In genomic region chr8:120644663-120645062, GRCm38 (mm10) we compare ENCODE assay signal across 8 mouse cellular contexts. TPM values are rescaled to one million over a fixed set of nuclear protein-coding genes. Genes with fewer than 3 reads are reported as not detected.
A peak's percentile ranks its signal among the peaks of the same experiment; 100 is the strongest.
DNase-seq lines count a peak whose midpoint lies in the region; ATAC-seq and TF ChIP-seq lines count a peak whose summit lies in the region.

No protein-coding gene starts in this region.

- H3K27ac ChIP-seq in liver, adult 2 months (replicated peaks; ENCODE audit: insufficient read depth, low read depth, low read length): no peak overlapping the region
- no peak overlapping the region for H3K27ac ChIP-seq in gastrocnemius, adult 2 months
- peak overlapping the region; percentile 54 for H3K27ac ChIP-seq in neural tube, embryonic 15.5 days (replicated peaks)

- H3K9ac ChIP-seq in liver, adult 2 months (ENCODE audit: low read depth, low read length): no peak overlapping the region
- H3K9ac ChIP-seq in neural tube, embryonic 15.5 days (replicated peaks): no peak overlapping the region

- peak; percentile 85 for ATAC-seq in neural tube, embryonic 15.5 days (ENCODE audit: low FRiP score)
- no peak for ATAC-seq in activated CD4-positive, CD25-positive, alpha-beta regulatory T cell, adult 4 months
- no peak for ATAC-seq in megakaryocyte progenitor cell, adult 5-6 weeks (replicated peaks; ENCODE audit: poor library complexity)

- no peak overlapping the region for H3K4me2 ChIP-seq in neural tube, embryonic 15.5 days

- no peaks in the 10 kb centered on the region for H3K36me3 ChIP-seq in liver, adult 2 months (ENCODE audit: control insufficient read depth, insufficient read depth, low read length)
- no peaks in the 10 kb centered on the region for H3K36me3 ChIP-seq in neural tube, embryonic 15.5 days

- no peak for TF ChIP-seq CTCF in liver, adult 2 months (IDR thresholded peaks at IDR 0.05; ENCODE audit: low read depth, low read length)
- TF ChIP-seq CTCF in gastrocnemius, adult 2 months (IDR thresholded peaks at IDR 0.05): no peak

- no peaks in the 10 kb centered on the region for H3K9me3 ChIP-seq in neural tube, embryonic 15.5 days (replicated peaks)

- peaks cover 5% of the 10 kb centered on the region; the same call in 1 of the 2 replicates for H3K4me1 ChIP-seq in liver, adult 2 months (ENCODE audit: control insufficient read depth, insufficient read depth, low read length)
- no peaks in the 10 kb centered on the region for H3K4me1 ChIP-seq in neural tube, embryonic 15.5 days

- peak; percentile 61 for DNase-seq in liver, adult 2 months (ENCODE audit: extremely low read depth, low read depth, low spot score)
- DNase-seq in liver: no peak
- DNase-seq in brain, embryonic 18.5 days (ENCODE audit: low read depth, low spot score): peak; percentile 55
- DNase-seq in gastrocnemius, adult 2 months: peak; percentile 68
- peak; percentile 77 to 90 for DNase-seq in layer of hippocampus, postnatal 14 days (ENCODE audit: low spot score in 2 of 2)

- H3K4me3 ChIP-seq in liver, adult 2 months (ENCODE audit: insufficient read depth, low read depth, low read length): no peak overlapping the region
- H3K4me3 ChIP-seq in gastrocnemius, adult 2 months: no peak overlapping the region
- no peak overlapping the region for H3K4me3 ChIP-seq in neural tube, embryonic 15.5 days (replicated peaks)

- H3K27me3 ChIP-seq in liver, adult 2 months (ENCODE audit: control insufficient read depth, insufficient read depth, low read length): no peaks in the 10 kb centered on the region
- H3K27me3 ChIP-seq in neural tube, embryonic 15.5 days (replicated peaks): no peaks in the 10 kb centered on the region

- TF ChIP-seq POLR2A in liver, adult 2 months (IDR thresholded peaks at IDR 0.05; ENCODE audit: extremely low read depth, insufficient read depth, low read length): no peak

- H3K79me2 ChIP-seq in liver, adult 2 months (ENCODE audit: control insufficient read depth, insufficient read depth, low read length): no peaks in the 10 kb centered on the region

- intact Hi-C loops in gastrocnemius, adult 2 months (cut with DNase I): no loop called here

- WGBS in liver, adult 2 months: 14% methylated on average over 7 of the region's 7 CpGs
- 64% methylated on average over 7 of the region's 7 CpGs for WGBS in neural tube, embryonic 15.5 days

RNA-seq across cellular contexts. Expression of gene 1190005I06Rik, which starts 2.8 kb away (rescaled TPM):
- 12.0 and 21.2 TPM in 2 replicates for total RNA-seq in liver, adult 2 months (2014; rRNA removed)
- polyA plus RNA-seq in liver, adult 2 months (2012; rRNA removed): 11.9 and 15.3 TPM in 2 replicates
- total RNA-seq in gastrocnemius, adult 2 months (2021): 1 to 10 TPM in 1 of 2 experiments, under 1 TPM in 1; 0.77 to 1.0 TPM
- 10 to 100 TPM in 1 of 2 experiments, 1 to 10 TPM in 1; 9.5 to 10.6 TPM for total RNA-seq in layer of hippocampus, postnatal 14 days (2021)
- 12.8 and 13.5 TPM in 2 replicates for polyA plus RNA-seq in neural tube, embryonic 15.5 days (2015; fragmentation: Nextera tagmentation; extraction: Ambion mirVana)
- polyA plus RNA-seq in activated CD4-positive, CD25-positive, alpha-beta regulatory T cell, adult 4 months (2017; shearing (Covaris generic)): not detected
- 0.78 and 1.1 TPM in 2 replicates for total RNA-seq in megakaryocyte progenitor cell, adult 5-6 weeks (2015)
- not detected in 2 replicates for total RNA-seq in megakaryocyte progenitor cell, adult 5-6 weeks (2017)

RNA-seq across cellular contexts. Expression of gene Gm27021, which starts 23.2 kb away (rescaled TPM):
- 1.4 TPM in 1 of 2 replicates, not detected in the other for total RNA-seq in liver, adult 2 months (2014; rRNA removed)
- not detected in 2 replicates for polyA plus RNA-seq in liver, adult 2 months (2012; rRNA removed)
- not detected for total RNA-seq in gastrocnemius, adult 2 months (2021)
- 1 to 10 TPM in 1 of 2 experiments, under 1 TPM in 1; 0.55 to 1.2 TPM for total RNA-seq in layer of hippocampus, postnatal 14 days (2021)
- 3.3 and 5.2 TPM in 2 replicates for polyA plus RNA-seq in neural tube, embryonic 15.5 days (2015; fragmentation: Nextera tagmentation; extraction: Ambion mirVana)
- polyA plus RNA-seq in activated CD4-positive, CD25-positive, alpha-beta regulatory T cell, adult 4 months (2017; shearing (Covaris generic)): not detected
- total RNA-seq in megakaryocyte progenitor cell, adult 5-6 weeks (2015): not detected in 2 replicates
- total RNA-seq in megakaryocyte progenitor cell, adult 5-6 weeks (2017): not detected in 2 replicates

RNA-seq across cellular contexts. Expression of gene Cox4i1, which starts 23.4 kb away (rescaled TPM):
- 706 and 858 TPM in 2 replicates for total RNA-seq in liver, adult 2 months (2014; rRNA removed)
- 1,059 and 1,162 TPM in 2 replicates for polyA plus RNA-seq in liver, adult 2 months (2012; rRNA removed)
- 1,000 to 10,000 TPM; 1,376 to 1,812 TPM for total RNA-seq in gastrocnemius, adult 2 months (2021)
- total RNA-seq in layer of hippocampus, postnatal 14 days (2021): 1,000 to 10,000 TPM; 1,108 to 1,116 TPM
- polyA plus RNA-seq in neural tube, embryonic 15.5 days (2015; fragmentation: Nextera tagmentation; extraction: Ambion mirVana): 1,232 and 1,334 TPM in 2 replicates
- 1,000 to 10,000 TPM; 1,217 to 1,292 TPM for polyA plus RNA-seq in activated CD4-positive, CD25-positive, alpha-beta regulatory T cell, adult 4 months (2017; shearing (Covaris generic))
- 731 and 787 TPM in 2 replicates for total RNA-seq in megakaryocyte progenitor cell, adult 5-6 weeks (2015)
- 392 and 475 TPM in 2 replicates for total RNA-seq in megakaryocyte progenitor cell, adult 5-6 weeks (2017)

RNA-seq across cellular contexts. Expression of gene Emc8, which starts 23.7 kb away (rescaled TPM):
- total RNA-seq in liver, adult 2 months (2014; rRNA removed): 6.7 and 11.9 TPM in 2 replicates
- 47.8 and 53.3 TPM in 2 replicates for polyA plus RNA-seq in liver, adult 2 months (2012; rRNA removed)
- total RNA-seq in gastrocnemius, adult 2 months (2021): 10 to 100 TPM; 22.2 to 25.6 TPM
- total RNA-seq in layer of hippocampus, postnatal 14 days (2021): 10 to 100 TPM; 66.7 to 82.0 TPM
- 108 and 143 TPM in 2 replicates for polyA plus RNA-seq in neural tube, embryonic 15.5 days (2015; fragmentation: Nextera tagmentation; extraction: Ambion mirVana)
- polyA plus RNA-seq in activated CD4-positive, CD25-positive, alpha-beta regulatory T cell, adult 4 months (2017; shearing (Covaris generic)): 10 to 100 TPM; 60.2 to 68.0 TPM
- 63.9 and 66.1 TPM in 2 replicates for total RNA-seq in megakaryocyte progenitor cell, adult 5-6 weeks (2015)
- 56.3 and 61.1 TPM in 2 replicates for total RNA-seq in megakaryocyte progenitor cell, adult 5-6 weeks (2017)

RNA-seq across cellular contexts. Expression of gene Gins2, which starts 55.6 kb away (rescaled TPM):
- total RNA-seq in liver, adult 2 months (2014; rRNA removed): 0.37 and 2.3 TPM in 2 replicates
- 1.9 TPM in 2 replicates for polyA plus RNA-seq in liver, adult 2 months (2012; rRNA removed)
- total RNA-seq in gastrocnemius, adult 2 months (2021): under 1 TPM; 0.36 to 0.67 TPM
- 1 to 10 TPM; 2.0 to 3.4 TPM for total RNA-seq in layer of hippocampus, postnatal 14 days (2021)
- polyA plus RNA-seq in neural tube, embryonic 15.5 days (2015; fragmentation: Nextera tagmentation; extraction: Ambion mirVana): 15.9 and 38.9 TPM in 2 replicates
- 10 to 100 TPM; 19.3 to 30.4 TPM for polyA plus RNA-seq in activated CD4-positive, CD25-positive, alpha-beta regulatory T cell, adult 4 months (2017; shearing (Covaris generic))
- total RNA-seq in megakaryocyte progenitor cell, adult 5-6 weeks (2015): 65.9 and 67.1 TPM in 2 replicates
- 28.1 and 47.1 TPM in 2 replicates for total RNA-seq in megakaryocyte progenitor cell, adult 5-6 weeks (2017)
